Mouse (Mus musculus) brain, adult 10 weeks (tissue): Measurements from ENCODE around the gene Plagl2. TPM values are rescaled to one million over a fixed set of nuclear protein-coding genes. Genes with fewer than 3 reads are reported as not detected.

Experiments used
- polyA plus RNA-seq: library from polyadenylated mRNA; stranded (reverse); fragments of 350-450 nt; fragmentation: Illumina TruSeq; extraction: RNeasy Lipid Tissue Mini Kit (QIAGEN cat#74804); gene quantifications from one replicate; pipeline ENCODE4 v1.2.3, GENCODE M21; 2015; ENCODE audit warnings: low read depth, low replicate concordance

Gene Plagl2
- polyA plus RNA-seq: 3.7 TPM

GRCm38 (mm10) chr2:153241250-153242014, at the start of gene Plagl2, which contains the start of gene Pofut1:
Gene Plagl2, minus strand, starts transcription at chr2:153241426.
Gene Pofut1, plus strand, starts transcription at chr2:153241533.

GRCm38 (mm10) chr2:153224946-153225594, 16.2 kb downstream of the Plagl2 start, which contains the start of gene Tspyl3:
Gene Tspyl3, minus strand, starts transcription at chr2:153225441.

Other genes starting within 250 kb of the Plagl2 start
- gene Pdrg1, start 226.0 kb downstream of the Plagl2 start, polyA plus RNA-seq: 93.5 TPM
- gene Xkr7, start 209.6 kb downstream of the Plagl2 start, polyA plus RNA-seq: 1.4 TPM
- gene Ccm2l, start 175.5 kb downstream of the Plagl2 start, polyA plus RNA-seq: 3.7 TPM
- 2.5 TPM for gene Hck, start 133.0 kb downstream of the Plagl2 start, polyA plus RNA-seq
- gene Tm9sf4, start 80.1 kb downstream of the Plagl2 start, polyA plus RNA-seq: 69.2 TPM
- gene Tspyl3, start 16.0 kb downstream of the Plagl2 start, polyA plus RNA-seq: 27.7 TPM
- 10.6 TPM for gene Pofut1, start 107 bp upstream of the Plagl2 start, polyA plus RNA-seq
- gene Kif3b, start 50.0 kb upstream of the Plagl2 start, polyA plus RNA-seq: 36.1 TPM
- gene Asxl1, start 104.4 kb upstream of the Plagl2 start, polyA plus RNA-seq: 18.1 TPM